Mouse (Mus musculus): ENCODE measurements around the gene Rpl9-ps1. TPM values are rescaled to one million over a fixed set of nuclear protein-coding genes. Genes with fewer than 3 reads are reported as not detected.

The Rpl9-ps1 gene
- not detected in 2 replicates for polyA plus RNA-seq (2015; fragmentation: Nextera tagmentation; extraction: Ambion mirVana)

- Histone ChIP-seq H3K27ac (no peak within 1 kb of the TSS), H3K27me3 (replicated peaks) (no peaks in the 10 kb centered on the region), H3K9me3 (no peaks in the 10 kb centered on the region), H3K4me2 (no peak within 1 kb of the TSS), H3K36me3 (no peaks in the 10 kb centered on the region), H3K9ac (no peak within 1 kb of the TSS), H3K4me1 (no peaks in the 10 kb centered on the region), H3K4me3 (replicated peaks) (no peak within 1 kb of the TSS)
- WGBS: 81% methylated on average over 1 of the region's 1 CpGs
- no peak for ATAC-seq (ENCODE audit: insufficient read depth, low FRiP score, low read depth)
These were observed at the start of gene Rpl9-ps1 for GRCm38 (mm10) chr11:83645521-83645920. Rpl9-ps1 (minus strand) TSS chr11:83645621.

- ATAC-seq (ENCODE audit: insufficient read depth, low FRiP score, low read depth): no peak
- H3K9me3 ChIP-seq: no peaks in the 10 kb centered on the region
- no peaks in the 10 kb centered on the region for H3K4me1 ChIP-seq
- no peak overlapping the region for H3K4me3 ChIP-seq (replicated peaks)
- H3K36me3 ChIP-seq: no peaks in the 10 kb centered on the region
- H3K9ac ChIP-seq: no peak overlapping the region
- no peak overlapping the region for H3K27ac ChIP-seq
- 70% methylated on average over 1 of the region's 1 CpGs for WGBS
- no peaks in the 10 kb centered on the region for H3K27me3 ChIP-seq (replicated peaks)
- no peak overlapping the region for H3K4me2 ChIP-seq
These were observed 46.6 kb upstream of the Rpl9-ps1 start for GRCm38 (mm10) chr11:83692008-83692407.

GRCm38 (mm10) chr11:83689918-83690317, 44.5 kb upstream of the Rpl9-ps1 start:
- H3K4me3 ChIP-seq (replicated peaks): no peak overlapping the region
- H3K9me3 ChIP-seq: no peaks in the 10 kb centered on the region
- no peak overlapping the region for H3K4me2 ChIP-seq
- H3K27me3 ChIP-seq (replicated peaks): no peaks in the 10 kb centered on the region
- no peak overlapping the region for H3K27ac ChIP-seq
- WGBS: 67% methylated on average over 1 of the region's 1 CpGs
- no peaks in the 10 kb centered on the region for H3K4me1 ChIP-seq
- no peak for ATAC-seq (ENCODE audit: insufficient read depth, low FRiP score, low read depth)
- no peaks in the 10 kb centered on the region for H3K36me3 ChIP-seq
- no peak overlapping the region for H3K9ac ChIP-seq

- ATAC-seq (ENCODE audit: insufficient read depth, low FRiP score, low read depth): no peak
- Histone ChIP-seq H3K4me2 (no peak overlapping the region), H3K4me3 (replicated peaks) (no peak overlapping the region), H3K27me3 (replicated peaks) (no peaks in the 10 kb centered on the region), H3K27ac (no peak overlapping the region), H3K9me3 (no peaks in the 10 kb centered on the region), H3K4me1 (no peaks in the 10 kb centered on the region), H3K36me3 (no peaks in the 10 kb centered on the region), H3K9ac (no peak overlapping the region)
- 91% methylated on average over 1 of the region's 1 CpGs for WGBS
These were observed 30.2 kb upstream of the Rpl9-ps1 start for GRCm38 (mm10) chr11:83675665-83676064.

- Histone ChIP-seq H3K9me3 (no peaks in the 10 kb centered on the region), H3K4me1 (no peaks in the 10 kb centered on the region), H3K9ac (no peak overlapping the region)
These were observed 26.3 kb upstream of the Rpl9-ps1 start for GRCm38 (mm10) chr11:83671743-83672142.

GRCm38 (mm10) chr11:83663532-83663931, 18.1 kb upstream of the Rpl9-ps1 start:
- no peak overlapping the region for H3K4me2 ChIP-seq
- 50% methylated on average over 5 of the region's 5 CpGs for WGBS
- no peak overlapping the region for H3K4me3 ChIP-seq (replicated peaks)
- no peaks in the 10 kb centered on the region for H3K36me3 ChIP-seq
- ATAC-seq (ENCODE audit: insufficient read depth, low FRiP score, low read depth): no peak
- H3K27ac ChIP-seq: no peak overlapping the region
- H3K27me3 ChIP-seq (replicated peaks): no peaks in the 10 kb centered on the region
- no peak overlapping the region for H3K9ac ChIP-seq
- no peaks in the 10 kb centered on the region for H3K9me3 ChIP-seq
- no peaks in the 10 kb centered on the region for H3K4me1 ChIP-seq

More at GRCm38 (mm10) chr11:83671743-83672142, 26.3 kb upstream of the Rpl9-ps1 start:
- no peak overlapping the region for H3K4me3 ChIP-seq (replicated peaks)
- no peaks in the 10 kb centered on the region for H3K36me3 ChIP-seq
- H3K4me2 ChIP-seq: no peak overlapping the region
- no peaks in the 10 kb centered on the region for H3K27me3 ChIP-seq (replicated peaks)
- no peak overlapping the region for H3K27ac ChIP-seq
- ATAC-seq (ENCODE audit: insufficient read depth, low FRiP score, low read depth): no peak

- H3K4me1 ChIP-seq: no peaks in the 10 kb centered on the region
- WGBS: 71% methylated on average over 6 of the region's 6 CpGs
- H3K4me2 ChIP-seq: no peak within 1 kb of the TSS
- no peaks in the 10 kb centered on the region for H3K9me3 ChIP-seq
- H3K27me3 ChIP-seq (replicated peaks): no peaks in the 10 kb centered on the region
- H3K36me3 ChIP-seq: no peaks in the 10 kb centered on the region
- H3K27ac ChIP-seq: no peak within 1 kb of the TSS
- no peak for ATAC-seq (ENCODE audit: insufficient read depth, low FRiP score, low read depth)
- no peak within 1 kb of the TSS for H3K9ac ChIP-seq
- H3K4me3 ChIP-seq (replicated peaks): no peak within 1 kb of the TSS
These were observed 16.8 kb upstream of the Rpl9-ps1 start, which contains the start of gene Ccl4 for GRCm38 (mm10) chr11:83662204-83662603. Ccl4 (plus strand) TSS chr11:83662584.

GRCm38 (mm10) chr11:83658797-83659196, 13.4 kb upstream of the Rpl9-ps1 start:
- no peak overlapping the region for H3K27ac ChIP-seq
- ATAC-seq (ENCODE audit: insufficient read depth, low FRiP score, low read depth): no peak
- 68% methylated on average over 6 of the region's 6 CpGs for WGBS
- no peak overlapping the region for H3K4me3 ChIP-seq (replicated peaks)
- no peak overlapping the region for H3K9ac ChIP-seq
- H3K27me3 ChIP-seq (replicated peaks): no peaks in the 10 kb centered on the region
- H3K4me1 ChIP-seq: no peaks in the 10 kb centered on the region
- H3K4me2 ChIP-seq: no peak overlapping the region
- no peaks in the 10 kb centered on the region for H3K36me3 ChIP-seq
- H3K9me3 ChIP-seq: no peaks in the 10 kb centered on the region

- H3K9ac ChIP-seq: no peak overlapping the region
- no peaks in the 10 kb centered on the region for H3K36me3 ChIP-seq
- no peak for ATAC-seq (ENCODE audit: insufficient read depth, low FRiP score, low read depth)
- H3K9me3 ChIP-seq: no peaks in the 10 kb centered on the region
- H3K4me1 ChIP-seq: no peaks in the 10 kb centered on the region
- 74% methylated on average over 3 of the region's 3 CpGs for WGBS
- H3K27ac ChIP-seq: no peak overlapping the region
- H3K4me2 ChIP-seq: no peak overlapping the region
- no peak overlapping the region for H3K4me3 ChIP-seq (replicated peaks)
- no peaks in the 10 kb centered on the region for H3K27me3 ChIP-seq (replicated peaks)
These were observed 12.1 kb upstream of the Rpl9-ps1 start for GRCm38 (mm10) chr11:83657508-83657907.

- Histone ChIP-seq H3K27me3 (replicated peaks) (no peaks in the 10 kb centered on the region), H3K9me3 (no peaks in the 10 kb centered on the region), H3K4me1 (no peaks in the 10 kb centered on the region), H3K4me2 (no peak overlapping the region), H3K36me3 (no peaks in the 10 kb centered on the region), H3K9ac (no peak overlapping the region), H3K27ac (no peak overlapping the region), H3K4me3 (replicated peaks) (no peak overlapping the region)
- WGBS: 88% methylated on average over 8 of the region's 8 CpGs
- ATAC-seq (ENCODE audit: insufficient read depth, low FRiP score, low read depth): no peak
These were observed 9.2 kb upstream of the Rpl9-ps1 start for GRCm38 (mm10) chr11:83654606-83655005.

GRCm38 (mm10) chr11:83649305-83649841, 4.0 kb upstream of the Rpl9-ps1 start, which contains the start of gene Ccl3:
Ccl3 (minus strand) TSS chr11:83649355.
- H3K4me2 ChIP-seq: no peak within 1 kb of the TSS
- no peak for ATAC-seq (ENCODE audit: insufficient read depth, low FRiP score, low read depth)
- no peaks in the 10 kb centered on the region for H3K27me3 ChIP-seq (replicated peaks)
- H3K27ac ChIP-seq: no peak within 1 kb of the TSS
- no peak within 1 kb of the TSS for H3K4me3 ChIP-seq (replicated peaks)
- H3K9ac ChIP-seq: no peak within 1 kb of the TSS
- no peaks in the 10 kb centered on the region for H3K9me3 ChIP-seq
- H3K4me1 ChIP-seq: no peaks in the 10 kb centered on the region
- H3K36me3 ChIP-seq: no peaks in the 10 kb centered on the region
- 69% methylated on average over 8 of the region's 8 CpGs for WGBS

GRCm38 (mm10) chr11:83646356-83647149, 1.1 kb upstream of the Rpl9-ps1 start:
- no peaks in the 10 kb centered on the region for H3K9me3 ChIP-seq
- no peak overlapping the region for H3K9ac ChIP-seq
- H3K27me3 ChIP-seq (replicated peaks): no peaks in the 10 kb centered on the region
- no peak for ATAC-seq (ENCODE audit: insufficient read depth, low FRiP score, low read depth)
- WGBS: 94% methylated on average over 6 of the region's 6 CpGs
- H3K4me2 ChIP-seq: no peak overlapping the region
- no peaks in the 10 kb centered on the region for H3K4me1 ChIP-seq
- no peak overlapping the region for H3K4me3 ChIP-seq (replicated peaks)
- no peak overlapping the region for H3K27ac ChIP-seq
- no peaks in the 10 kb centered on the region for H3K36me3 ChIP-seq

Measured in stomach, embryonic 15.5 days (tissue).